Mouse (Mus musculus) brain, embryonic 14.5 days (tissue): ENCODE measurements at regions not wholly inside any gene's neighbourhood (a gene's known extent, or its start where the extent isn't known, plus 50 kb on each side); places are given as distances from the start of the nearest gene placed in this dataset.

Source experiments
- CTCF ChIP-seq: fragments of 200-500 bp; IDR thresholded peaks from 2 replicates; pipeline ENCODE4 v1.5.1; 2012; ENCODE audit warnings: inconsistent platforms, mild to moderate bottlenecking, moderate library complexity, borderline replicate concordance; ENCODE audit not compliant: insufficient read depth, insufficient read length; ENCODE audit errors: extremely low read depth
- POLR2A ChIP-seq: fragments of 200-500 bp; IDR thresholded peaks from 2 replicates; pipeline ENCODE4 v1.6.1; 2012; ENCODE audit warnings: mild to moderate bottlenecking, inconsistent platforms, borderline replicate concordance; ENCODE audit not compliant: poor library complexity, insufficient read depth, insufficient read length, severe bottlenecking; ENCODE audit errors: extremely low read depth

GRCm38 (mm10) chr10:46939338-46939737 is 1361.7 kb downstream of the Hace1 start:
- TF ChIP-seq POLR2A = no peak
- no peak for TF ChIP-seq CTCF
